Mouse (Mus musculus): Measurements from ENCODE around the gene Pank4.

Pank4 gene

DNA sequence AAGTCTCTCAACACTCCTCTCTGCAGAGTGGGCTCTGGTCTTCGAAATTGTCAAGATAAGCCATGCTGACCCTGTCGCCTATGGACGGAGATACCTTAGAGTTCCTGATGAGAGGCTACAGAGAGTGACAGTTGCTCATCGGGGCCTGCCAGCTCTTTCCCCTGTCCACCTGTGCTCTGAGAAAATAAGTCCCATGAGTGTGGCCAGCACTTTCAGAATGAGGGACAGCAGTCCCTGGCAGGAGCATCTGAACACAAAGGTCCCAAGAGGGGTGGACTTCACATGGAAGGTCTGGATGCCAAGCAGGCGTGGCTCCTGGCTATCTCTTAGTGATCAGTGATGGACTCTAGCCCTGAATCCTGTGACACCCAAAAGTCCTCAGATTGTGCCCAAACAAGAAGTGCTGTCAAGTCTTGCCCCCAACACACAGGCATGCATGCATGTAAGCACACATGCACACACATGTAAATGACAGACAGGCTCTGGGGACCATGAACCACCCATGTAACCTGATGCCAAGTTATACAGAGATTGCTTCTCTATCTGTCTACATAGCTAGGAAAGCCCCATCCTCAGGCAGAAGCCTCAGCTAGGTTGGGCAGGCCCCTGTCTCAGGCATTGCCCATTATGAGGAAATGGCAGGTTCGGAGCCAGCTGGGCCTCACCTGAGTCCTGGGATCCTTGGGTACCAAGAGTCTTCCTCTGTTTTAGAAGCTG lies 20.4 kb upstream of the Pank4 start:
- no peak for DNase-seq

DNA sequence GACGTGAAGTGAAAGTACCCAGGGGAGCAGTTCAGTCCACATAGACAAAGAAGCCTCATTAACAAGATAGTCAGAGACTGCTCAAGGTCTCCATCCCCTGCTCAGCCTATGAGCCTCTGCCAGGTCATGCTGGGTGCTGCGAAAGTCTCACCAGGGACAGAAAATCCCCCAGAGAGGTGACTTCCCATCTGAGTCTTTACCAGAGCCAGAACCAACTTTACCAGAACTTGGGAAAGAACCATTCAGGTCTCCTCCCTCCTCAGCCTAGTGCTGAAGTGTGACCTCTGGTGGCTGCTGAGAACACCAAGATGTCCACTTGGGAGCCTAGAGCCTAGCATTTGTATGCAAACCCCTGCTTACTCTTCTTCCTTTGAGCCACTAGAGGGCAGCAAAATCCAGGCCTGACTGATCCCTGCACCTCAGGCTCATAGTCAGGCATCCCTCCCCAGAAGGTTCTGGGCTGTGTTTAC lies 19.8 kb upstream of the Pank4 start:
- DNase-seq = peak; percentile 91

DNA sequence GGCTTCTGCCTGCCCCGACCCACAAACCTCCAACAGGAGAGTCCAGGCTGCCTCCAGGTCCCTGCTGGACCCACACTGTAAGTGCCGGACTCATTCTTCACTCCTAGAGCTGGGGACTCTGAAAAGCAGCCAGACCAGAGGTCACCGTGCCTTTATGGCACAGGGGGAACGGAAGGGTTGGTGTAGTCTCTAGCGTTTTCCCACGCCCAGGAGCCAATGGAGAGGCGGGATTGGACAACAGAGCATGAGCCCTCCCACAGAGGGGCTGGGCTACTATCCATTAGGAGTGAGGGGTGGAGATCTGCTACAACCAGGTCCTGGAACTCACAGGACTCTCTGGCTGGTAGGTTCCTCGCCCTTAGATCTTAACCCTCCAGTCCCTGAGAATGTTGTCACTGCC lies 17.6 kb upstream of the Pank4 start:
- DNase-seq = peak; percentile 89

DNA sequence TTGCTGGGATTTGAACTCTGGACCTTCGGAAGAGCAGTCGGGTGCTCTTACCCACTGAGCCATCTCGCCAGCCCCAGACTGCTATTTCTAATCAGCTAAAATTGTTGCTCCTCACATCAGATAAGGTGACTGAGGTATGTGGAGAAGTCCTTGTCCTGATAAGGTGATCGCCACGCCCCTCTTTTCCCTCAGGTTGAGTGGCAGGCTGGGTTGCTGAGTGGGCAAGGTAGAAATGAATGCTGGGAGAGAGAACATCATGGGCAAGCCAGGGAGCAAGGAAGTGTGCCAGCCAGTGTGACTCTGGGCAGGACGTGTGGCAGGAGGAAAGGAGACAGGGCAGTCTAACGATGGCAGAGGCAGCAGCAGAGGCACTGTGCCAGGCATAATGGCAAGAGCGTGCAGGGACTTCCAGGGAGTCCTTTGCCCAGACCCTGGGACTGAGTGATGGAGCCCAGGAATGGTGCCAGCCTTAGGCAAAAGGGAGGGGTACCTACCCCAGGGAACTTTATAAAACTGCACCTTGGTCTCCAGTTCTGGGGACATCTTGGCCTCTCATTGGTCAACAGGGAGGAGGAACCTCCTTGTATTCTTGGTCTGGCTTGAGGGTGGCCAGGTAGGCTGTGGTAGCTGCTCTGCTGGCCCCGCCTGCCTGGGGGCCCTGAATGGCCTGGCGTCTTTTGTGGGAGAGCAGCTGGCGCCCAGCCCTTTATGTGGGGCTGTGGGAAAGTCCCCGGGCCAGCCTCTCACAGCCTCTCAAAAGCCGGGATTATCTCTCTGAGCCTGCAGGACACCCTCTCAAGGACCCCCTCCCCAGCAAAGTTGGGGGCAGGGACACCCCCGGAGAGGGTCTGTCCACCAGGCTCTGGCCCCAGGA lies 15.6 kb upstream of the Pank4 start:
- DNase-seq = no peak

DNA sequence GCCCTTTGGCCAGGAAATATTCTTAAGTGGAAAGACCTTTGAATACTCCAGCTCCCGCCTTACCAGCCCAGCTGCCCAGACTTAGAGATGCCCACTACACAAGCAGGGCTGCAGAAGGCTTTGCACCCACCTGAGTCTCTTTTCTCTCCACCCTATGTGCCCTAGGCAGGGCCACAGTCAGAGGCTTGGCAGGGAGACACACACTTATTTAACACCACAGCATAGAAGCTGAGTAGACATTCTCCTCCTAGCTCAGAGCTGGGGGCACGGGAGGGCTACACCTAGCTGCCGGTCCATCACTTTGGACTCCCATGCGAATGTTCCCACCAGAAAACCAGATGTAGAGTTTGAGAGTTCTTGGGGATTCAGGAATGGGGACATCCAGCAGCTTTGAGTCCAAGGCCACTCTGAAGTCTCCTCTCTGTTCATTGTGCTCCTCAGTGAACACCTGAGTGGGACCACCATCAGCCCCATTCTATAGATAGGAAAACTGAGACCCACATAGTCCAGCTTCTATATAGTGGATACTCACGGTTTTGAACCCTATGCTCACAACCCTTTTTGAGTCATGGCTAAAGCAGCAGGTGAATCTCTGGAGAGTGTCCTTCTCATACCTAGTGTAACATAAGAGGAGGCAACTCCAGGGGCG lies 14.9 kb upstream of the Pank4 start:
- DNase-seq = no peak

DNA sequence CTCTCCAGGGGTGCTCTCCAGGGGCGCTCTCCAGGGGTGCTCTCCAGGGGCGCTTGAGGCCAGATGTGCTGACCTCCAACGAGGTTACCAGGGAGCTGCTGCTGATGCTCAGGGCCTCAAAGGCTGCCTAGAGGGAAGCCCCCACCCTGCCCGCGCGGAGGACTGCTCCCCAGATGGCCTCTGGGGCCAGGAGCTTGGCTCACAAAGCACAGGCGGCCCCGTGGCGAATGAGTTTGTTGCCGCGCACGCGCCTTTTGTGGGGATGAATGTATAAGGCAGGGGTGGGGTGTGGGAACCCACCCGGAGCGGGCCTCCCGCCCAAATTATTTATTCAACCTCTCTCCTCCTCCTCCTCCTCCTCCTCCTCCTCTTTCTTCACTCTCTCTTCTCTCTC lies 14.3 kb upstream of the Pank4 start:
- DNase-seq = no peak

DNA sequence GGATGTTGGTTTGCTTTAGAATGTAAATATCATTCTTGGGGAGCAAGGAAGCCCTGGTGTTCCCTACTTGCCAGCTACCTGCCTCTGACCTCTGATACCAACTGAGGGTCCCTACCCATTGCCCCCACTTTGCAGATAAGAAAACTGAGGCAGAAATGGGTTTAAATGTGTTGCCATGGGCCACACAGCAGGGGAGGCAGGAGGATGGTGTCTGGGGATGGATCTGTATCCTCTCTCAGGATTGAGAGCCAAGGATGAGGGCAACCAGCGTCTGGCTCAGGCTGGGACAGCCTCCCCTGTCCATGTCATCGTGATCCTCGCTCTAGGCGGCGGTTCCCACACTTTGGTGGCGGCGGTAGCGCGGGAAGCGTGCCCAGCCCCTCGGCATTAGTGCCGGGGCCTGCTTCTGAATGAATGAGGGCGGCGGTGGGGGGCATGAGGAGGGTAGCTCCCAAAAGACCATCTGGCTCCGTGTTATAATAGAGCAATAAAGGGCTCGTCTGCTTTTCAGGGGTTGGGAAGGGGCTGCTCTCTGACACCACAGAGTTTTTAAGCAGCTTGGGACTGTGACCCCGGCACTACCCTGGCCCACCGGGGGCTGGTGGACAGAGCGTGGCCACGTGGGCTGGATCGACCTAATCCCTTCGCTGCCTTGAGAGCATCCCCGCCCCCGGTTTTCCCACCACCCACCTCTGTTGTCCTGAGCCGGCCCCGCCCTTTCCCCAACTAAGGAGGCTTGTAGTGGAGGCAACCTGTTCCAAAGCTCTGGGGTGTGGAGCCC lies 11.3 kb upstream of the Pank4 start:
- no peak for DNase-seq

DNA sequence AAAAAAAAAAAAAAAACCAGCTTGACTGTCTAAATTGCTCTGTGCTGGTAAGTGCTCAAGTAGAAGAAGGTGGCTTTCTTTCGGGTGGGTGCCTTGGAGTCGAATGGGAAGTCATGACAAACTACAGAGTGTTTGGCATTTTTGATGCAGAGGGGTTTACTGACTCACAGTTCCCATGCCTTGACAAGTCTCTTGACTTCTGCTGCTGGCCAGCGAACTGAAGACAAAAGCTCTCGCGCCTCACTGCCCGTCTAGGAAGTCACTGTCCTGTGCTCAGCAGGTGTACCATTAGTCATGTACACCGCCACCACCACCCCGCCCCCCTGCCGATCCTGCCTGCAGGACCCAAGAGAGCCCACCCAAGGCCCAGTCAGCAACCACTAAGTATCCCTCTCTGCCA lies 7.3 kb upstream of the Pank4 start:
- DNase-seq = no peak

DNA sequence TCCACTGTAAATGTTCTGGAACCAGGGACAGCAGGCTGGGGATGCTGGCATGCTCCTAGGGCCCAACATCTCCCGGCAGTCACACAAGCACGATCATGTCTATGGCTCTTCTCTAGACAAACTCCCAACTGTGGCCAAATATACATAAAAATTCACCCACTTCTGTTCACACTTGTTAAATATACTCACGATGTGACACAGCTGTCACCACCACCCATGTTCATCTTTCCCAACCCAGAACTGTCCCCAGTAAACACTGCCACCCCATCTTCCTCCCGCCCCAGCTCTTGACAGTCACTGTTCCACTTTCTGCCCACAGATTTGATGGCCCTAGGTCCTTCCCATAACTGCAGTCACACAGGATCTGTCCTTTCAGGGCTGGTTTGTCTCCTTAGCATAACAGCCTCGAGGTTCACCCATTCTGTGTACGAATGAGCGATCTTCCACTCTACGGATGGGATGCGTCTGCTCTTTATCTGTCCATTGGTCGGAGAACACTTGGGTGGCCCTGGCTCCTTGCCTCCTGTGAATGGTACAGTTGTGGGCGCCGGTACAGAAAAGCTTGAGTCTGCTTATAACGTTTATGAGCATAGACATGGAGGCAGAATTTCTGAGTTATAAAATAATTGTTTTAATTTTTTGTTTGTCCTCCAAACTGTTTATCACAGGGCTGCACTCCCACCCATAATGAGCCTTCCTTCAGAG lies 6.5 kb upstream of the Pank4 start:
- DNase-seq = no peak

DNA sequence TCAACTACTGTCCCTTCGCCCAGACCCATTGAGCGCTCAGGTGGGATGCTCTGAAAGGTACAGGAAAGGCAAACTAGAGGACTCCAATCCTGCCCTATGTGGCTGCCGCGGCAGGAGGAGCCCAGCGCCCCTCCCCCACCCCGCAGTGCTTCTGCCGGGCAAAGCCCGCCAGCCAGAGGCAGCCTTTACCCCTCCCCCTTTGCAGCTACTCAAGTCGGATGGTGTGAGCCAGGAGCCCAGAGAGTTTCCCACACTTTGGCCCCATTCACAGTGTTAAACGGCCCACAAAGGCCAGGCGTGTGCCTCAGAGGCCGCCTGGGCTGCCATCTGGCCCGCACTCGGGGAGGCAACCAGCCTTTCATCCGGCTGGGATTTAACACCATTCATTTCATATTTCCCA lies 5.8 kb upstream of the Pank4 start:
- no peak for DNase-seq

DNA sequence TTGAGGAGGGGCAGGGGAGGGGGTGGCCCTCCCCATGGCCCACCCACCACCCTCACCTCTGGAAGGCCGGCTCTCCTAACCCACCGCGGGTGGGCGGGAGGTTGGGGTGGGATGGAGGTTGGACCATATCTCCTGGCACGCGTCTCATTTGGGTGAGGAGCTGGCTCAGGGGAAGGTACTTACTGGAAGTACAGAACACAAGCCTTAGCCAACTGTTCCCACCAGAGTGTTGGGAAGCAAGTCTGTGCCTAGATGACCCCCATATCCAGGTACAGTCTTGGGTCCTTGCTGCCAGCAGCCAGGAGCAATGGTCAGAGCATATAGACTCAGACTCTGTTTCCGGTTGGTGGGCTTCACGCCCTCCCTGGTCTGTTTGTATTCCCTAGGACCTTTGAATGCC lies 5.3 kb upstream of the Pank4 start:
- DNase-seq = no peak

DNA sequence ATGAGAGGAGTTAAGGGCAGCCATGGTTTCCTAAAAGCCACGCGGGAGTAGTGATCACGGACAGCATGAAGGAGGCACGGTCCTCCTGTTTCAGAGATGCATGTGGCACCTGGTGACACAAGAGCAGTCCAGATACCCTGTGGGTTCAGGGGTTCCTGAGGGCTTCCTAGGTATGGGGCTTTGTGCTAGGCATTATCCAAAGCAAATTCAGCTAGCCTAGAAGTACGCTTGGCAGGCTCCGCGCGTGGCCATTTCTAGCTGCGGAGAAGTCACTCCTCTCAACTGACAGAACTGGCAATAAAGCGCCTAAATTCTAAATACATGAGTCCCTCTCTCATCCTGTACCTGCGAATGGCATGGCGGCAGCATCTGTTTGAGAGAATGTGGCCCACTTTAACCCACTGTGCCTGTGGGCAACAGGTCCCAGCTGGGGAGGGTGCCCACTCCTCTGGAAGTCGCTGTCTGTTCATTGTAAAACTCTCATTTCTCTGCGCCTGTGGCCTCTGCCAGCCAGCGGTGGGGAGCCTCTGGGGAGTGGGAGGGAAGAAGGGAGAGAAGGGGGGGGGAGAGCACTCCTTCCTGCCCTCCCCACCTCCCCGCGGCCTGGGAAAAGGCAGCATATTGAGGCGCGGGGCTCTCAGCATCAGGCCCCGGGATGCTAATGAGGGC lies 3.8 kb upstream of the Pank4 start:
- DNase-seq = no peak

DNA sequence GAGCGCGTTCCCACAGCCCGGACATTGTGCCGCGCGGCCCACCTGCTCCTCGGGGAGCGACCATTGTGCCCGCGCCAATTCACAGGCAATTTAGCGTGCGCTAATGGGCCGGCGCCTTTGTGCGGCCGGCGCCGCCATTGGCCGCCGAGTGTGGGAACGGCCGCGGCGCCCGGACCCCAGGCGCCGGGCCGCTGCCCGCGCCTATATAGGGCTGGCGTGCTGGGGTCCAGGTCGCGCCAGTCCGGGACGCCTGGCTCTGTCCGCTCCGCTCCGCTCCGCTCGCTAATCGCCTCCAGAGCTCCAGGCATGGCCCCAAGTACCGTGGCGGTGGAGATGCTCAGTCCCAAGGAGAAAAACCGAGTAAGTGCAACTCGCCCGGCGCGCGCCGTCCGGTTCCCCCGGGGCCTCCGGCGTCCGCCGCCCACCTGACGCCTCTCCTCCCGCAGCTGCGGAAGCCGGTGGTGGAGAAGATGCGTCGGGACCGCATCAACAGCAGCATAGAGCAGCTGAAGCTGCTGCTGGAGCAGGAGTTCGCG lies 3.2 kb upstream of the Pank4 start, which contains the start of gene Hes5:
Gene Hes5, plus strand, starts transcription at position 234 of the 536 bp plus-strand sequence.
- no peak for DNase-seq

DNA sequence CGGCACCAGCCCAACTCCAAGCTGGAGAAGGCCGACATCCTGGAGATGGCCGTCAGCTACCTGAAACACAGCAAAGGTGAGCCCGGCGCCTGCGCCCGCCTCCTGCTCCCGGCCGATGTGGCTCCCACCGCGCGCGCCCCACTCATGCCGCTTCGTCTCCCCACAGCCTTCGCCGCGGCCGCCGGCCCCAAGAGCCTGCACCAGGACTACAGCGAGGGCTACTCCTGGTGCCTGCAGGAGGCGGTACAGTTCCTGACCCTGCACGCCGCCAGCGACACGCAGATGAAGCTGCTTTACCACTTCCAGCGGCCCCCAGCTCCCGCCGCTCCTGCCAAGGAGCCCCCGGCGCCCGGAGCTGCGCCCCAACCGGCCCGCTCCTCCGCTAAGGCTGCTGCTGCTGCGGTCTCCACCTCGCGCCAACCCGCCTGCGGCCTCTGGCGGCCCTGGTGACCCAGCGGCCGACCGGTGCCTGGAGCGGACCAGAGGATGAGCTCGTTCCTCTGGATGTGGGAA lies 2.6 kb upstream of the Pank4 start:
- DNase-seq = no peak

DNA sequence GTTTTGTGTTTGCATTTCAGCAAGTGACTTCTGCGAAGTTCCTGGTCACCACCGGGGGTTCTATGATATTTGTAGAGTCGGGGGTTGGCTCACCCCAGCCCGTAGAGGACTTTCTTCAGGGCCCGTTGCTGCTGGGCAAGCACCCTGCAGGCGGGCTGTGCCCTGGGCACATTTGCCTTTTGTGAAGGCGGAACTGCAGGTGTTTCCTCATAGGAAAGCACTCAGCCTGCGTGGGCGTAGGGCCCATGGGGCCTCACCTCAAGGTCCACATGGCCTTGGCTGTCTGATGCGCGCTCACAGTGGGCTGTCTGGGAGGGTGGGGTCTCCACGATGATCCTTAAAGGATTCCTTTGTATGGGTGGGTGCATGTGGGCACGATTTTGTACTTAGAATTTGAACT lies 2.0 kb upstream of the Pank4 start:
- no peak for DNase-seq

DNA sequence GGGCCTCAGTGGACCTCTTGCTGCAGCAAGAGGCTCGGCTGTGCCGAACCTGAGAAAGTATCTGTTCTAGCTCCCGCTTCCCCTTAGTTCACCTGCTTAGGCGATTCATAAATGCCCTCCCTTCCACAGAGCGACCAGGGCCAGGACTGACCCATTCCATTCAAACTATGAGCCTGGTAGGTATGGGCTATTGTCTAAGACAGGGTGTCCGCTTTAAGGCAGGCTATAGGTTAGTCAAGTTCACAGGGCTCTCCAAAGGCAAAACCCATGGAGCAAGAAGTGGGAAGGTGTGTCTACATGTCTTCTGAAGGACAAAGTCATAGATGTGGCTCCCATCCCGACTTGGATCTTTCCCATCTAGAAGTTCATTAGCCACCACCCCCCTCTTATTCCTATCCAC lies 1.2 kb upstream of the Pank4 start:
- DNase-seq = no peak

DNA sequence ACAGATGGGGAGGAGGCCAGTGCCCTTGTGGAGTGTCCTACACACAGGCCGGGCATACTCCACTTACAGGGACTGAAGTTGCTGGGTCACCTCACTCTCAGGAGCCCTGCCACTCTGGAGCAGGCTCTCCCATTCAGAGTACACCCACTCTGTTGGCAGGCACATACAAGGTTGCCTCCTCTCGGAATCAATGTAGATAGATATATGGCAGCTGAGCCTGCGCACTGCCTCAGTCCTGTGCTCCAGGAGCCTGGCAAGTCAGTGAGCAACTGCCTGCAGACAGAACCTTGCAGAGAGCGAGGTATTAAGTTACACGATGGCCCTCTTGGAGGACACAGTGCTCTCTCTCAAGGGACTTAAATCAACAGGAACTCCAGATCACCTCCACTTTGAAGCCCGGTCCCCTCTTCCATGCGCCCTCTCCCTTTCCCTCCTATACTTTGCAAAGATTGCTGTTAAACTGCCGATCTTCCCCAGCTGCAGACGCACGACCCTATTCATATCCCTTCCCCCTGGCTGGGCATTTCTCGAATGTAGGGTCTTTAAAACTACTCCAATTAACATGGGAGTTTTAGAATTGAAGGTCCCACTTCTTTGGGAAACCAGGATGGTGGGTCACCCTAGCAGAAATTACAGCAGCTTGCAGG lies 610 bp upstream of the Pank4 start:
- no peak for DNase-seq

DNA sequence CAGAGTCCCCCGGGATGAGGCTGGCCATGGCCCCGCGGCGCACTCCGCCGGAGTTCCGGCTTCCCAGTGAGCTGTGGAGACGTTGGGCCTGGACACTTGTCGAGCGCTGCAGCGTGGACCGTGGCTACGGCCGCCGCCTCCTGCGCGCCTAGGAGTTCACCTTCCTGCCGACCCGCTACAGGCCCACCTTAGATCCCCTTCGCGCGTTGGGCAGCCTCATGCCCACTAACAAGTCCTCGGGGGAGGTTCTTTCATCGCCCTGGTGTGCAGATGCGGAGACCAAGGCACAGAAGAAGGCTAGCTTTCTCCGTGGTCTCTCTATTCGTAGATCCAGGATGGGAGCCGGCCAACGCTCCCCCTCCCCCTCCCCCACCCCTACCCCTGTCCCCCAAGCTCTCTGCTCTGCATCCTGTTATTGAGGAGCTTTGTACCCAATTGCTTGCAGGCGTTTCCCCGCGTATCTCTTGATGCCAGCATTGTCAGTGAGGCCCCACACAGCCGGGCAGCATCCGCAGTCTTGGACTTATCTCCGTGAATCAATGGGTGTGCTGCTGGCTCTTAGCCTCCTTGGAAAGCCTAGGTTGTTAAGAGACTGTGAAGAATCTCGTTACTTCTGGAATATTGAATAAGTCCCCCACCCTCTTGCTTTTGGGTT lies 785 bp downstream of the Pank4 start:
- no peak for DNase-seq

DNA sequence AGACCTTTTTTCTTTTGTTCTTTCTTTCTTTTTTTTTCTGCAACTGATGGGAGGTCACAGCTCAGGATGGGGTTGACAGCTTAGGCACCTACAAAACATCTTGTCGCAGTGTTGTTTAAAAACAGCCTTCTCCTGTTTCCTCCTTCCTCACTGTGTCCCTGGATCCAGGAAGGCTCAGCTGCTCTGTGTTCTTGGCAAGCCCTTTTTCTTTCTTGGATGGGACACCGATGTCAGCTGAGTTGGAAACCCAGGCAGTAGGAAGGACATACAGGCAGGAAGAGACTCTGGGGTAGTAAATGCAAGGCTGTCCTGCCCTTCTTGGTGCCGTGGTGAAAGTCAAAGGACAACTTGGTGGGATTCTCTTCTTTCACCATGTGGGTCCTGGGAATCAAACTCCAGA lies 1.9 kb downstream of the Pank4 start:
- DNase-seq = no peak

DNA sequence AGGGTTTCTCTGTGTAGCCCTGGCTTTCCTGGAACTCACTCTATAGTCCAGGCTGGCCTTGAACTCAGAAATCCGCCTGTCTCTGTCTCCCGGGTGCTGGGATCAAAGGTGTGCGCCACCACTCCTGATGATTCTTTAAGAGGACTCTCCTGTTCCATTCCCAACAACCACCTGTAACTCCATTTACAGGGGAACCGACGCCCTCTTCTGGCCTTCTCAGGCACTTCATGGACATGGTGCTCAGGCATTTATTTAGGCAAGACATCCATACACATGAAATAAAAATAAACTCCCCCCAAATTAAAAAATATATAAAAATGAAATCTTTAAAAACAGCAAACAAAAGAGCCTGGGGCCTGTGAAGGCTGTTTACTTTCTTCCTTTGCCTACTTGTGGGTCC lies 3.2 kb downstream of the Pank4 start:
- peak; percentile 62 for DNase-seq
